Mouse (Mus musculus): ENCODE data around the gene Eno4. TPM values are rescaled to one million over a fixed set of nuclear protein-coding genes. Genes with fewer than 3 reads are reported as not detected.

Gene Eno4
- polyA plus RNA-seq, 1 experiment from 2014 or later: 1.6 TPM

DNA sequence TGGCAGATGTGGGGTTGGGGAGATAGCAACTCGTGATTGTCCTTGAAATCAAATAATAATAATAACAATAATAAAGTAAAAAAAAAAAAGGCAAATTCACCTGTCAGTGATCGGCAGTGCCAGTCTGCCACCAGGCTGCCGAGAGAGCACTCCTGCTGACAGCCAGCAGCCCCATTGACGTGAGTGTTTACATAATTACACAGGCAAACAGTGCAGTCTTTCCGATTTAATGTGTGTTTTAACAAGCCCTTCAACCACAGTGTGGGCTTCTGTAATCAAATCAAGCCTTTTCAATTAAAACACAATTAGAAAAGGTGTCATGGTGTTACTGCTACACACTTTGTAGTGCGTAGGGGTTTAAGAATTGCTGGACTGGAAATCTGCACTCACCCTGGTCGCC lies 24.1 kb upstream of the Eno4 start:
- peak overlapping the region; percentile 26 for H3K4me2 ChIP-seq (replicated peaks)
- ATAC-seq (ENCODE audit: low FRiP score): no peak
- WGBS: 18% methylated on average over 7 of the region's 7 CpGs
- no peaks in the 10 kb centered on the region for H3K9me3 ChIP-seq (replicated peaks)
- no peaks in the 10 kb centered on the region for H3K36me3 ChIP-seq
- no peak overlapping the region for H3K4me3 ChIP-seq
- 0 out of 2 replicates have a peak, but pooled peaks cover 2% of the 10 kb centered on the region for H3K4me1 ChIP-seq
- H3K27ac ChIP-seq: no peak overlapping the region
- H3K27me3 ChIP-seq: peaks cover 62% of the 10 kb centered on the region
- H3K9ac ChIP-seq: no peak overlapping the region

DNA sequence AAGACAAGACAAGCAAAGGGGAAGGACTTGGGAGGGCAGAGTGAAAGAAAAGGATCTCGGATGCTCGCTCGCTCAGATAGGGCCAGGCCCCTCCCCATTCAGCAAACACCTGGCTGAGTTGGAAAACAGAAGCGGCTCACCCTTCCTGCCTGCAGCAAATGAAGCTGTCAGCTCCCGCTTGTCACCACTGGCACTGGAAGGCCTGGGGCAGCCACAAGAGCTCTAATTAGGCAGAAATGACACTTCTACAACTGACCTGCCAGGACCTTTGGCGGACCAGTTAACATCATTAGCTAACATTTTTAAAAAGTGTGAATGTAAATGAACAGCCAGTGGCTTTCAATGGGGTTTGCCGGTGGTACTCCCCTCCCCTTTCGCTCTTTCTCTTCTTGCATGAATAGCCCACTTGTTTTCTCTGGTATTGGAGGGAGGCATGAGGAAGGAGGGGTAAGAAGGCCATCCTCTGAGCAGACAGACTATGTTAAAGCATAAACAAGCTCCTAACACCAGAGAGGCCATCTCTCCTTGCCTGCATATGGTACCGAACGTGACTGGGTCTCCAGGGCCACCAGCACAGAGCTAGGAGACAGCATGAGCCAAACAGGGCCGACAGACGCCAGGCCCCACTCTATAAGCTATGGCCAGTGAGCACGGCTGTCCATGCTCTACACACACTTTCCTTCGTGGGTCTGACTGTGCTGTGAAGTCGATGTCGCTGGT lies 12.0 kb upstream of the Eno4 start:
- H3K4me2 ChIP-seq (replicated peaks): peak overlapping the region; percentile 1; the same call in 1 of the 2 replicates
- ATAC-seq (ENCODE audit: low FRiP score): no peak

DNA sequence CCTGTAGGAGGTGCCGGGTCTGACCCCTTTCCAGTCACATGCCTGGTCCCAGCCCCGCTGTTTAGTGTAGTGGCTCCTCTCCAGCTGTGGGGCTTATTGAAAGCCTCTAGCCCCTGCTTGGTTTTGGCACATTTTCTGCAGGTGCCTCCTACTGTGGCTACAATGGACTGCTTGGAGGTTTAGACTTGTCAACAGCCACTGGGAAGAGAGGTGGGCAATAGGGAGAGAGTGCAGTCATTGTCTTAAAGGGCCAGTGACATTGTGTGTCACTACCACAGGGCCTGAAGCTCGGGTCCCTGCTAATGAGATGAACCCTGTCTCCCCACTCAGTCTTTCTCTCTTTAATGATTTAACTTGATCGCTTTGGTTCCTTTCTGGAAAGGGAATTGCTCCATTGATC lies 10.2 kb upstream of the Eno4 start:
- no peak overlapping the region for H3K27ac ChIP-seq
- no peak overlapping the region for H3K4me2 ChIP-seq (replicated peaks)
- no peaks in the 10 kb centered on the region for H3K36me3 ChIP-seq
- H3K9ac ChIP-seq: no peak overlapping the region
- H3K27me3 ChIP-seq: peaks cover 83% of the 10 kb centered on the region
- H3K4me3 ChIP-seq: no peak overlapping the region
- H3K9me3 ChIP-seq (replicated peaks): no peaks in the 10 kb centered on the region
- H3K4me1 ChIP-seq: peaks cover 21% of the 10 kb centered on the region
- no peak for ATAC-seq (ENCODE audit: low FRiP score)
- 7% methylated on average over 4 of the region's 4 CpGs for WGBS

More for the DNA sequence above, 12.0 kb upstream of the Eno4 start:
- no peak overlapping the region for H3K4me3 ChIP-seq
- H3K27me3 ChIP-seq: peaks cover 88% of the 10 kb centered on the region
- WGBS: 11% methylated on average over 16 of the region's 16 CpGs
- H3K9me3 ChIP-seq (replicated peaks): no peaks in the 10 kb centered on the region
- H3K27ac ChIP-seq: no peak overlapping the region
- peak overlapping the region; percentile 13; the same call in 1 of the 2 replicates for H3K9ac ChIP-seq
- H3K36me3 ChIP-seq: no peaks in the 10 kb centered on the region
- peaks cover 16% of the 10 kb centered on the region for H3K4me1 ChIP-seq

DNA sequence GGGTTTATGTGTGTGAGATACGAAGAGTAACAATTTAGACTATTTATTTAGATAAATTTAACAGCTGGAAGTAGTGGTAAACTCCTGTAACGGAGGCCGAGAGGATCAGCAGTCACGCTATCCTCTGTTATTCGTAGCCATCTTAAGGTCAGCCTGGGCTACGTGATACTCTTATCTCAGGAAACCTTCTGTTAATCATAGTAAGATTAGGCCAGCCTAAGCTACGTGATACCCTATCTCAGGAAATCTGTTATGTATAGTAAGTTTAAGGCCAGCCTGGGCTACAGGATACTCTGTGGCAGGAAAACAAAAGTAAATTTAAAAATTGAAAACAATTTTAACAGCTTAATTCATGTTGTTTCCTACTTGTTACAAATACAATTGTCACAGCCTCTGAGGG lies 2.7 kb downstream of the Eno4 start:
- Histone ChIP-seq H3K27ac (no peak overlapping the region), H3K4me2 (replicated peaks) (no peak overlapping the region), H3K9me3 (replicated peaks) (no peaks in the 10 kb centered on the region), H3K36me3 (no peaks in the 10 kb centered on the region), H3K27me3 (peaks cover 35% of the 10 kb centered on the region), H3K4me3 (no peak overlapping the region), H3K4me1 (peaks cover 12% of the 10 kb centered on the region), H3K9ac (no peak overlapping the region)
- WGBS: 86% methylated on average over 7 of the region's 7 CpGs
- ATAC-seq (ENCODE audit: low FRiP score): no peak

DNA sequence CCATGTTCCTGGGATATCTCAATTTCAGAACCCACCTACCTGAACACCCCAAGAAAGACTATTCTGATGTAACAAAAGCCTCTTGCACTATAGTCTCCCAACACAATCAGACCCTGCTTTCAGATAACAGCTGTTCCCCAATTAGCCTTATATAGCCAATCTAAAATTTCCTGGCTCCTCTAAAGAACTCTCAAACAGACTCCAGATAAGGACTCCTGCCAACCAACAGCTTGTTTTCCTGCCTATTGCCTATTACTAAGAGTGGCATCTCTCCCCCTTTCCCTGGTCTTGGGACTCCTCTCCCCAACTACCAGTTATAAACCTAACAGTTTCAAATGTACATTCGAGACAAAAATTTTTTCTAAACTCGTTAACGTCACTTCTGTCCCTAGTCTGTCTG lies 8.3 kb downstream of the Eno4 start:
- WGBS: 89% methylated on average over 3 of the region's 3 CpGs
- Histone ChIP-seq H3K4me1 (no peaks in the 10 kb centered on the region), H3K27me3 (peaks cover 53% of the 10 kb centered on the region), H3K27ac (no peak overlapping the region), H3K4me3 (no peak overlapping the region), H3K9me3 (replicated peaks) (no peaks in the 10 kb centered on the region), H3K4me2 (replicated peaks) (no peak overlapping the region), H3K36me3 (no peaks in the 10 kb centered on the region), H3K9ac (no peak overlapping the region)
- ATAC-seq (ENCODE audit: low FRiP score): no peak

DNA sequence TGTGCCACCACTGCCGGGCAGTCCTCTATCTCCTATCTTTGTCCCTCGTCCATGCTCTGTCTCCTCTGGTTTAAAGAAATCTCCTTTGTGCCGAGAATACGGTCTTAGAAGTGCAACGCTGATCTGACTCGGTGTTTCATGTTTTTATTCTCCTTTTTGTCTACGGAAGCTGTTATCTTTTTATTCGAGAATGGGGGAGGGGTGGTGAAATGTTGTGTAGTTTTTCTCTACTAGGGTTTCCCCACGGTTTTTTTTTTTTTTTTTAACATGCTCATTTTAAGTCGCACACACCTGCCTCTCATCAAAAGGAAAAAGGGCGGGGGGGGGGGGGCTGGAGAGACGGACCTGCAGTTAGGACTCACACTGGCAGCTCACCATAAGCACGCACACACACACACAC lies 9.0 kb downstream of the Eno4 start:
- WGBS: 78% methylated on average over 10 of the region's 13 CpGs
- Histone ChIP-seq H3K9me3 (replicated peaks) (no peaks in the 10 kb centered on the region), H3K9ac (no peak overlapping the region), H3K27me3 (peaks cover 51% of the 10 kb centered on the region), H3K36me3 (no peaks in the 10 kb centered on the region), H3K4me2 (replicated peaks) (no peak overlapping the region), H3K4me3 (no peak overlapping the region), H3K27ac (no peak overlapping the region), H3K4me1 (no peaks in the 10 kb centered on the region)
- ATAC-seq (ENCODE audit: low FRiP score): no peak

DNA sequence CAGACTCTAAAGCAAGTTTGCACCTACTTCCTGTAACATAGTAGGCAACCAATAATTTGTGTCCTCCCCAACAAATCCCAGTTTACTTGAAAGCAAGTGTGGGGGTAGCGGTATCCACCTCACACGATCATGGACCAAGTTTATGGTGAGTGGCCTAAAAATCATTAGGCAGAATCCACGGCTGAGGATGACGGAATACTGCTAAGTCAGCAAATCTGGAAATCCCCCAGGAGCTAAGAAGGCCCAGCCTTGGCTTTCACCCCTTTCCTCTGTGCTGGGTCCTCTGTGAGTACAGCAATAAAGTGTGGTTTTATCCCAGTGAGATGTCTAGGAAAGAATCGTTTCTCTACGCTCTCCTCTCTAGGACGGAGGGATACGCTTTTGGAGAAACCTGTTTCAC lies 11.6 kb downstream of the Eno4 start:
- H3K4me1 ChIP-seq: no peaks in the 10 kb centered on the region
- no peak overlapping the region for H3K9ac ChIP-seq
- H3K27me3 ChIP-seq: peaks cover 61% of the 10 kb centered on the region
- H3K4me2 ChIP-seq (replicated peaks): no peak overlapping the region
- H3K36me3 ChIP-seq: no peaks in the 10 kb centered on the region
- ATAC-seq (ENCODE audit: low FRiP score): no peak
- no peak overlapping the region for H3K4me3 ChIP-seq
- no peak overlapping the region for H3K27ac ChIP-seq
- 91% methylated on average over 8 of the region's 8 CpGs for WGBS
- H3K9me3 ChIP-seq (replicated peaks): no peaks in the 10 kb centered on the region

DNA sequence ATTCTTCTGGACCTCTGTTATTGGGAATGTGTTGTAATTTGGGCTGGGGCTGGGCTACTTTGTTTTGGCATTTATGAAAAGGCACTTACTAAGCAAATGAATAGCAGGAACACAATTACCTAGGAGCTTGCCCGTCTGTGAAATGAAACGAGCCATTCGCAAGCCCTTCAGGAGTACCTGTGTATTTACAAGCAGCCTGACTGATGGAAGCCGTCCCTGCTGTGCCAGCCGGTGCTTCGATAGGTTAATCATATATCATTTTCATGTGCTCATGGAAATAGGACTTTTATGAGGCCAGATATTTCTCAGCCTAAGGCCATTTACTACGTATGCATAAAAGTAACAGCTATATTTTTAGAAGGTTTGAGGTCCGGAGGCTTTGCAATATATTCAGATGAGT lies 19.8 kb downstream of the Eno4 start:
- whole genome bisulfite sequencing: 69% methylated on average over 8 of the region's 8 CpGs
- H3K27ac ChIP-seq: no peak overlapping the region
- no peak for ATAC-seq (ENCODE audit: low FRiP score)
- H3K9ac ChIP-seq: no peak overlapping the region
- no peaks in the 10 kb centered on the region for H3K36me3 ChIP-seq
- H3K4me1 ChIP-seq: no peaks in the 10 kb centered on the region; the same call in 1 of the 2 replicates
- H3K27me3 ChIP-seq: peaks cover 52% of the 10 kb centered on the region
- no peaks in the 10 kb centered on the region for H3K9me3 ChIP-seq (replicated peaks)
- H3K4me3 ChIP-seq: no peak overlapping the region
- H3K4me2 ChIP-seq (replicated peaks): no peak overlapping the region

DNA sequence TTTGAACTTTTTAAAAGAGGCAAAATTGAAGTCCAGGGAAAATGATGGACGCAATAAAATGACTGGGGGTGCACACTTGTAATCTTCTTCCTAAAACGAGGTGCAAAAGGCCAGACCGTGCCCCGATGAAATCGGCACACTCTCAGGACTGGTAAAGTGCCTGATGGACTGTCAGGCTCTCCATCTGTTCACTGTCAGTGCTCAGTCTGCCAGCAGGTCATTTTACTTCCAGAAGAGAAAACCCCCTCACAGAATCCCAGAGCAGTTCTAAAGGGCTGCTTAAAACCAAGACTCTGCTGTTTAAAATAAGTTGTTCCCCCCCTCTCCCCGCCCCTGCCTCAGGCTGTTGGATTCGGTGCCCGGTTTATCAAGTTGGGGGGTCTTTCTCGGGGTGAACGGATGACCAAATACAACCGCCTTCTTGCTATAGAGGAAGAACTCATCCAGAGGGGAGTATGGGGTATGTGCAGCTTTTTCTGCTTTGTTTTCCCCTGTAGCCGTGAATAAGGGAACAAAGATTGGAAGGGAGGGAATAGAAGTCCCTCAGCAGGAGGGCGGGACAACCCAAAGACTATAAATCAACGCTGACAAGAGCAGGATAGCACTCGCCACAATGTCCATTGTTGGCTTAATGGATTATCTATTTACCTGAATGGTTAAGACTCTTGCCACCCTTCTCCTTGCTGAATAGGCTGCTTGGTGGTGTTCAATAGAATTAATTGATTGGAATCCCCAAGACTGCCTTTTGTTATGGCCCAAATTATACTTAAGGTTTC lies 25.7 kb downstream of the Eno4 start:
- no peak overlapping the region for H3K9ac ChIP-seq
- no peaks in the 10 kb centered on the region for H3K9me3 ChIP-seq (replicated peaks)
- no peak overlapping the region for H3K27ac ChIP-seq
- H3K4me3 ChIP-seq: no peak overlapping the region
- peaks cover 9% of the 10 kb centered on the region for H3K4me1 ChIP-seq
- H3K36me3 ChIP-seq: no peaks in the 10 kb centered on the region
- H3K27me3 ChIP-seq: peaks cover 74% of the 10 kb centered on the region
- peak; percentile 40; the same call in 1 of the 2 replicates for ATAC-seq (ENCODE audit: low FRiP score)
- H3K4me2 ChIP-seq (replicated peaks): peak overlapping the region; percentile 22; the same call in 1 of the 2 replicates
- WGBS: 28% methylated on average over 15 of the region's 15 CpGs

DNA sequence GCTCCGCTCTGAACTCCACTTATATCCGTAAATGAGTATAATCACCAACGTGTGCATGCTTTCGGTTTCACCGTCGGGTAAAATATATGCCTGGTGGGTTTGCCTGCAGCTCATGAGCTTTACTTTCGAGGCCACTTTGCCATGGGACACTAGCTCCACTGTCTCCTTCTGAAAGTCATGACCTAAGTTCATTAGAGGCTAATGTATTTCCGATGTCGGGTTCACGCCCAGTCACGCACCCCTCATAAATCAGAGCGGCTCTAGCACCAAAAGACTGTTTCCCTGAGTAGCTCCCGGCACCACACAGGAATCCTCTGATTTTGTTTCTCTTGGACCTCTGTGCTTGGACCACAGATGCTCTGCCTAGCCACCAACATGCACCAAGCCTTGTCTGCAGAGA lies 27.6 kb downstream of the Eno4 start:
- no peak for ATAC-seq (ENCODE audit: low FRiP score)
- 79% methylated on average over 13 of the region's 13 CpGs for WGBS
- Histone ChIP-seq H3K4me2 (replicated peaks) (no peak overlapping the region), H3K4me1 (peaks cover 13% of the 10 kb centered on the region), H3K4me3 (no peak overlapping the region), H3K9me3 (replicated peaks) (no peaks in the 10 kb centered on the region), H3K27me3 (peaks cover 79% of the 10 kb centered on the region), H3K9ac (no peak overlapping the region), H3K27ac (no peak overlapping the region), H3K36me3 (no peaks in the 10 kb centered on the region)

DNA sequence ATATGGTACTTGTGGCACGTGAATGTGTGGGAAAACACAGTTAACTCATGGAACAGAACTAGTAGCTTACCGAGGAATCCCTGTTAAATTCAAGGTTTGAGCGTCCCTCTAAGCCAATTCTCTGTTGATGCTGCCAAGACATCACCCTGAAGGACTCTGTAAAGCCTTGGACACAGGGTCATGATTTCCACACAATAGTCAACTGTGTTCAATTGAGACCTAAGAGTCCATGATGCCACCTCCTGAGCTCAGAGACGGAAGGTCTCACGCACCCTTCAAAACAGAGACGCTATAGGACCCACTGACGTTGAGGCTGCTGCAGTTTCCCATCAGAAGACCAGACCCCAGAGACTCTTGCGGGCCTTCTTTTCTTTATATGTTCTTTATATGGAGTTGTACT lies 30.9 kb downstream of the Eno4 start:
- Histone ChIP-seq H3K27me3 (peaks cover 91% of the 10 kb centered on the region), H3K9ac (no peak overlapping the region), H3K4me3 (no peak overlapping the region), H3K4me1 (peaks cover 12% of the 10 kb centered on the region), H3K36me3 (no peaks in the 10 kb centered on the region), H3K4me2 (replicated peaks) (no peak overlapping the region), H3K27ac (no peak overlapping the region), H3K9me3 (replicated peaks) (no peaks in the 10 kb centered on the region)
- no peak for ATAC-seq (ENCODE audit: low FRiP score)
- 81% methylated on average over 8 of the region's 8 CpGs for WGBS

DNA sequence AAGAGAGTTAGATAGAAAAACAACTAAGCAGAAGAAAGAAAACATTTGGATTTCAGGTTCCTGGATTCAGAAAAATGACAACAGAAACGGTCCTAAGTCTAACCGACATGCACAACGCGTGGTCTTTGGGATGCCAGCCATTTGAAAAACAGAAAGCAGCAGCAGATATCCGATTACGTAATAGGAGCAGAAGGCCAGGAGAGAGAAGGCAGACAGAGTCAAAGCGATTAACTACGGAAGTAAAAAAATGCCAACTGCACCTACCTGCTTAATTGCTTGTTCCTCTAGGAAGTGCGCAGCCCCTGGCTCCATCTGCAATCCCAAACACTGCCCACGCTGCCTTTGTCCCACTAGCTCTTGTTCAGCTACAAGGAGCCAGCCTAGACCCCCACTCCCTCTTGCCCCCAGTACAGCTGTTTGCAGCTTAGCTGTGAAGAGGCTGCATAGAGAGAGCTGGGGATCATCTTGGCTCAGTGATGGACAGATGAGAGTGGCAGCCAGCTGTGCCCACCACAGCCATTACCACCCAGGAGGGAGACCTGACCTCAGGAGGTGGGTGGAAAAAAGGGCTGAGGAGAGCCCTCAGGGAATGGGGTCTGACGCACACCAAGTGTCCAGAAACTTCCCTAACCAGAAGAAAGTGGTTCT lies 32.1 kb downstream of the Eno4 start:
- WGBS: 68% methylated on average over 11 of the region's 11 CpGs
- no peak for ATAC-seq (ENCODE audit: low FRiP score)
- no peaks in the 10 kb centered on the region for H3K36me3 ChIP-seq
- H3K27me3 ChIP-seq: peaks cover 87% of the 10 kb centered on the region
- H3K9ac ChIP-seq: no peak overlapping the region
- no peak overlapping the region for H3K4me3 ChIP-seq
- H3K4me2 ChIP-seq (replicated peaks): no peak overlapping the region
- no peak overlapping the region for H3K27ac ChIP-seq
- H3K9me3 ChIP-seq (replicated peaks): no peaks in the 10 kb centered on the region
- H3K4me1 ChIP-seq: peaks cover 12% of the 10 kb centered on the region

Data from hindbrain, embryonic 12.5 days (tissue).